Mouse (Mus musculus) T-cell, adult 2 months (primary cell): ENCODE data around the gene Grb10.

Source experiments
- DNase-seq: peaks from one replicate; pipeline ENCODE4 v3.0.0; 2022; ENCODE audit warnings: low spot score

Gene Grb10

DNA sequence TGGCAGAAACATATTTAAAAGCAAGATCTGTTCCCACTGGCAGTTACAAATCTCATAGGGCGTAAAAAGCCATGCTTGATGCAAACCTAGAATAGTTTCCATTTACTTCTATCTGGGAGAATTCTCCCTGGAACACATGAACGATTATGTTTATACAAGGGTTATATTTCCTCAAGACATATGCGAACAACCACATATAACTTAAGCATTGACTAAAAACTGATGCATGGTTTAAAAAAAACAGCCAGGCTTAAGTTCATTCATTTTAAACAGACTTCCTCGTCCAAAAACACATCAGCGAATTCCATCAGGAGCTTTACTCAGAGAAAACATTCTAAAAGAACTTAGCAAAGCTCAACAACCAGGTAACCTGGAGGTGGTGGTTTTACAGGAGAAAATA is 90.6 kb downstream of the Grb10 start:
- DNase-seq: no peak

- DNase-seq: no peak
These were observed 92.7 kb downstream of the Grb10 start for GRCm38 (mm10) chr11:11945766-11946165.

DNA sequence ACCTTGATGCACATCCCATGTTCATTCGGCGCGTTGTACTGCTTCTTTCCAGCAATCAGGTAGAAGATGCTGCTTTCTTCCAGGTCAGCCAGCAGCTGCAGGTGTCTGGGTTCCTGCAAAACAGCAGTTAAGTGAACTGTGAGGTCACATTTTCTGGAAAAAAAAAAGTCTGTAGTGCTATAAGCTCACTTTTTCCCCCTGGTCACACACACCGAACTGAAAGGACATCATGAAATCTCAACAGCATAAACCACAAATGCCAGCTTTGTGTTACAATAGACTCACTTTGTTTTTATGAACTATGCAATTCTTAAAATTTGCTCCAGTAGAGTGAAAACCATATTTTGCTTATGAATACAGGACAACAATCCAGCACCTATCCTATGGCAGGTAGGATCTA is 93.7 kb downstream of the Grb10 start:
- DNase-seq: no peak

- no peak for DNase-seq
These were observed 94.5 kb downstream of the Grb10 start for GRCm38 (mm10) chr11:11944082-11944349.

DNA sequence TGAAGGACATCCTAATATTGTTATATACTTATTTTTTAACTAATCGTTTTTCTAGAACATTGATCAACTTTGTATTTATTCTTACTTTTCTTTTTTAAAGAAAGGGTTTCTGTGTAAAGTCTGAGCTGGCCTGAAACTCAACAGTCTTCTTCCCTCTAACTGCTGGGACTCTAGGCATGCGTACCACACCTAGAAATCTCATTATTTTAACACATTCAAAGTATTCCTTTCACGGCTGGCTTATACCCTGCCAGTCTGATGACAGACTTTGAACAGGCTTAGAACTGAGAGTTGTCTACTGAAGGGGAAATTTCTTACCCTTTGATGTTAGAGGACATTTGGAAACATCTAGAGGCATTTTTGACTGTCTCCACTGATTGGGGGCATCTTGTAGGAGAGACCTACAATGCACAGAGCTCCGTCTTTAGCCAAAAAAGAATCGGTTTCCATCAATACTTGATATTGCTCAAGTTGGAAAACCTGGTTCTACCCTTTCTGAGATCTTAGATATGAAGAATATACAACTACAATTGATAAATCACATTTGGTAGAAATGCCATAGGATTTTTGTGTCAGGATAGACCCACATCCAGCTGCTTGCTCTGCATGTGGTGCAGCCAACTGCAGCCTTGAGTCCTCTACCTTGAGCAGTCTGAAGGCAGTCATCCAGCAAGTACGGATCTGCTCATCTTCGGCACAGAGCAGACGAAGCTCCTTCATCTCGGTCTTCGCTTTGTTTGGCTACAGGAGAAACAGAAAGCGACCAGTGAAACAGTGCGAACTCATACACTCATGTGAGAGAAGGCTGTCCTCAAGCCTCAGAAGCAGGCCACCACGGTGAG is 95.0 kb downstream of the Grb10 start:
- DNase-seq: no peak

DNA sequence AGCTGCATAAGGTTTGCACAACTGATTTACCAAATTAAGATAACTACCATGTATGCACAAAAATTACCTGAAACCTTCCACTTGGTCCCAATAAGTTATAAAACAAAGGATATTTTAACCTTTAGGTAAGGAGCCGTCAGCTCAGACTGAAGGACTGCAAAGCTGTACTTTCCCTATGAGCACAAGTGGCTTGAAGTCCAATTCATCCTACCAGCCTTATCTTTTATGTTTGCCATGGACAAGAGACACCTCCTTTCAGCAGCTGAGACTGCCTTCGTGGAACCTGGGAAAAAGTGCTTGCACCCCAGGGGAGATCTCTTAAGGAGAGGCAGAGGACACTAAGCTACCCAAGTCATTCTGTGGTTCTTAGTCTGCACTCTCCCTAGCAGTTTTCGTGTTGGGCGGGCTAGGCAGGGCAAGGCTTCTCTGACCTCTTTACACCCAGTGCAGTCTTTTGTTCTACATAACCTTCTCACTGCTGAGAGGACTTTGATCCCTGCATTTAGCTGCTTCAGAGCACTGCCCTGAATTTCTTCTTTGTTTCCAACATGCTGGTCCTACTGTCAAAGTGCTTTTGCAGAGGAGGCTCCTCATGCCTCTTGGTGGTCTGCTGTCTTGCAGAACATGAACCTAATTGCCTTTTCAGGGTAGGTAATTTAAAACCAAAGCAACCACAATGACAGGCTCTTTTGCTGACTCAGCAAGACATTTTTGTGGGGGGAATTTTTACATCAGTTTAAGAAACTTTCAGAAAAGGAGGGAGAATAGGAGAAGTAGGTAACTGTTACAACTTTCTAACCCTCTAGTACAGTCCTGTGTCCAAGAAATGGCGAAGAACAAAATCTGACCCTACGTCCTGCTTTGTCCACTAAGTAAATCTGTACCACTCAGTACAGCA is 95.9 kb downstream of the Grb10 start:
- no peak for DNase-seq

GRCm38 (mm10) chr11:11940833-11941681 is 97.4 kb downstream of the Grb10 start:
- DNase-seq: no peak

- no peak for DNase-seq
These were observed 98.9 kb downstream of the Grb10 start for GRCm38 (mm10) chr11:11939611-11940010.

GRCm38 (mm10) chr11:11938591-11938990 is 99.9 kb downstream of the Grb10 start:
- no peak for DNase-seq

DNA sequence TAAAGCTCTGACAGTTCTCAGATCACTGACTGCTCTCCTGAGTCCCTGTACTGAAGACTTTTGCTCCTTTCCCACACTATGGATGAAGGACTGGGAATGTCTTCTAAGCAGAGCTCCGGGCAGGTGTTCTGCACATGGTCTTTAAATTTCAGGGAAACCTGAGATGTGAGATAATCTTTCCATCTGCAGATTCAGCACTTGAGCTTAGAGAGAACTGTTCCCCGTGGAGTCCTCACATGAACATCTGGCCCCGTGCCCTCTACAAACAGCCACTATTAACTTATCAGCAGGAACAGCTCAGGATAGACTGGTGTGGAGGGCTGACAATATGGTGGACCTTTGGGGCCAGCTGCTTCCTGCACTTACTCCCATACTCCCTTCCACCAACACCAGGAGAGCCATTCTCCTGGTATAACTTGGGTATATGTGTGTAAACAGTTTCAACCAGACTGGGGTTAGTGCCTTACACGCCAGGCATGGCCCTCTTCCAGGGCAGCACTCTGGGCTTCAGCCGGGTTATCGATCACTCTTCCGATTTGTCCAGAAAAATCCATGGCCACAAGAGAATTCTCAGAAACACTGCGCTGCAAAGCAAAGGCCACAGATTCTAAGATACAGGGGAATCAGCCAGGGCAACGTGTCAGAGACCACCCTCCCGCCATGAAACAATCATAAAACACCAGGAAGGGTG is 101.0 kb downstream of the Grb10 start:
- no peak for DNase-seq

DNA sequence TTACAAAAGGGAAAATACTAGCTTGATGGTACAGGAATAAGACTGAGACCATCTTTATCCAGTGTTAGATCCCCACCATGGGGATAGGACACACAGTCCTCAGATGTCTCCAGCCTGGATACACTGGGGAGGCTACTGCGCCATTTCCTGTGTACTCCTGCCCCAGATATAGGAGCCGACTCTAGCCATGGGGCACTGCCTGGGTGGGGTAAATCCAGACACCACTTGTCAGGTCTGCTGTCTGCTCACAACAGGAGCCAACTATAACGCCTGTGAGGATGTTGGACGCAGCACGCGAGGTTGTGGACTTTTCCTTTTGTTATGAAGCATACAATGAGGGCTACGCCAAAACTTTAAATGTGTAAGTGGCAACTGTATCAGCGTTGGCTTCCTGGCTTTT is 103.7 kb downstream of the Grb10 start:
- no peak for DNase-seq

DNA sequence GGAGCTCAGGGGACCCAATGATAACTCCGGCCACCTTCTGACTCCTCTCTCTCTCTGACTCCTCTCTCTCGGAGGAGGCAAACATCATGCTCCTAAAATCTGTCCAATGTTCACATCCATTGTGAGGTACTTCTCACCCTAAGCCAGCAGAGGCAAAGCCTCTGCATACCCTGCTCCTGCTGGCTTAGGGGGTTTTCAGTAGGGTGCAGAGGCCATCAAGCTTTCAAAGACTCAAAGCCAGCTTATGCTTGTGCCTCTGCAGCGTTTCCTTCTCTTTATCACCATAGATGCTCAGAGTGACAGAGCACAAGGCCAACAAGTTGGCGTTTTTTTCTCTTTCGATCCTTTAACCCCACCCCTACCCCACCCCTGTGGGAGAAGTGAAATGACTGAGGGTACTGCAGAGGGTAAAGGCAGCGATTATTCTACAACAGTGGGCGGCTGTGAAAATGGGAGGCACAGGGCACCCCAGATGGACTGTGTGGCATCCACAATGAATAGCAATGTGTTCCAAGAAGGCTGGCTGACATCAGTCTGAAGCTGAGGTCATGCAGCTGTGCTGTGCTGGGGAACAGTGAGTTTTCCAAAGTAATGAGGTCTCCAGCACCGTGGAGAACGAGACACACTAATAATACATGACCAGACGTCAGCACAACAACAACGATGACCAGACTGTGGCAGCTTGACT is 106.2 kb downstream of the Grb10 start:
- DNase-seq: no peak

GRCm38 (mm10) chr11:11931688-11932087 is 106.8 kb downstream of the Grb10 start:
- no peak for DNase-seq

DNA sequence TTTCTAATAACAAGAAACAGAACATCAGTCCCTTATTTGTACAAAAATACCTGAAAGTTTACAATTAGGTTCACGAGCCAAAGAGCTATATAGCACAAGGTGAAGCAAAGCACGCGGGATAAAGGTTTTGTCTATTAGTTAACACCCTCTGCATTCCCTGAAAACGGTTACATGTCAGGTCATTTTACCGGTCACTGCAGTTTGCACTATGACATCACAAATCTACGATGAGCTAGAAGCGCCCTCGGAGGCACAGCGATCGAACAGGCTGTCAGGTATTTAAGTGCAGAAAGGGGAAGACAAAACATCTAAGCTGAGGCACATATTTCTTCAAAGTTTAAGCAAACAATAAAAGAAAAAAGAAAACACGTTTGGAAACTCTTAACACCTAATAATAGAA is 108.0 kb downstream of the Grb10 start:
- DNase-seq: no peak

DNA sequence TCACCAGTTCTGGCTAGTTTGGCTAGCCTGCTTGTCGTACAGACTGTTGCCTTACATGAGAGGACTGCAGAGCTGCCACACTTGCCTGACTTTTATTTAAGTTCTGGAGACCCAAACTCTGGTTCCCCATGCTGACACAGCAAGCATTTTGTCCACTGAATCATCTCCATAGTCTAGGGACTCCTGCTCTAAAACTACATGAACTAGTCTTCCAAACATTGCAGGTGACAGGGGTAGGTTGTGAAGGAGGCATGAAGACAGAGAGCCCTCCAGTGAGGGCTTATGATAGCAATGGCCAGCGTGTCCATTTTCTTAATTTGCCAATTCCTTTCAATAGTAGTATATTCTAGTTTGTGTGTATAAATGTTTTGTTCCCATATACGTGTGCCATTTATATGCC is 109.4 kb downstream of the Grb10 start:
- DNase-seq: no peak

GRCm38 (mm10) chr11:11928586-11928985 is 109.9 kb downstream of the Grb10 start:
- DNase-seq: no peak

DNA sequence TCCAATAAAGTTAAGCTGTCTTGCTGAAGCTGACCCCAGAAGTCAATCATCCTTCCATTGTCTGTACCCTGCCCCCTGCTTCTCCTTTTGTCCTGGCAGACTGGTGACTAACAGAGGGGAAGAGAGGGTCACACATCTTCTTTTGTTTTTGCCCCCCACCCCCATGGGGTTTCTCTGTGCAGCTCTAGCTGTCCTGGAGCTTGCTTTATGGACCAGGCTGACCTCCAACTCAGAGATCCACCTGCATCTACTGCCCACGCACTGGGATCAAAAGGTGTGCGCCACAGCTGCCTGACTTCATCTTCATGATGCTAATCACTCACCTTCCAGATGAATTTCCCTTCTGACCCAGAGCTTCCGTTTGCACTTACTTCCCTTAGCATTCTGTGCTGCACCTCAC is 114.6 kb downstream of the Grb10 start:
- no peak for DNase-seq

- DNase-seq: no peak
These were observed 115.1 kb downstream of the Grb10 start for GRCm38 (mm10) chr11:11923345-11923744.

DNA sequence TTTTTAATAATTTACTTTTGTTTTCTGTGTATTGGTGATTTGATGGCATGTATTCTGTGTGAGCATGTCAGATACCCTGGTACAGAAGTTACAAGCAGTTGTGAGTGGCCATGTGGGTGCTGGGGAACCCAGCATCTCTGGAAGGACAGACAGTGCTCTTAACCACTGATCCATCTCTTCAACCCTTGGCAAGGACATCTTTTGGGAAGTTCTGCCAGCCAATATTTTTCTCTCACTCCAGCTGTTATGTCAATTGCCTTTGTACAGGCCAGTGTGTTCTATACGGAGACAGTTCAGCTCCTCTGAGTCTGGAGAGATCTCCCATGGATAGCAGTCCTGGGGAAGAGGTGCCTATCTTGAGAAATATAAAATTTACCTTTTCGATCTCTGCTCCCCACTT is 116.4 kb downstream of the Grb10 start:
- no peak for DNase-seq

DNA sequence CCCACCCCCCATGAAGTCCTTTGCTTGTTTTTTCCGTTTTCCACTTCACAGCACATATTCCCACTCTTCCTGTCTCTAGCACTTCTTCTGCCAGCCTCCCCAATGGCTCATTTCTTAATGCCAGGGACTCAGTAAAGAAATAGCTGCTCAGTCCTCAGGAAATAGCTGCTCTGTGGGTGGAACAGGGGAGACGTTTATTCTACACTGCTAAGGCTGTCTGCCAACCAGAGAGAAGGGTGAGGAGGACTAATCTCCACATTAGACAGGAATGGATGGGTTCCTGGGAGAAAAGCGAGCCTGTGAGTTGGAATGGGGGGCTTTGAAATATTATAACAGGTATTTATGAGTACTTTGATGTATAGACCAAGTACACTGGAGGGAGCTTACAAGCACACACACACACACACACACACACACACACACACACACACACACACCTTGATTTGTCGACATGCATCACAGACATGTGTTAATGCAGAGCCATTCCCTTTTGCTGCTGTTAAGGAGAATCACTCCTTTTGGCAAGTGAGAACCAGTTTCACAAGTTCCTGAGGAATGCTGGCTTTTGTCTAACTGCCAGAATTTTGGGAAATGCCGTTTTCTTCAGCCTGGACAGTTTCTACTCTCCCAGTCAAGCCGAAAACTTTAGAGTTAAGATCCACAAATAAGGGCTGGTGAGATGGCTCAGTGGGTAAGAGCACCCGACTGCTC is 130.6 kb downstream of the Grb10 start:
- DNase-seq: no peak

- DNase-seq: no peak
These were observed 133.0 kb downstream of the Grb10 start for GRCm38 (mm10) chr11:11905518-11905917.
